Mouse (Mus musculus): ENCODE results near the gene Gpr146.

Gpr146 gene

DNA sequence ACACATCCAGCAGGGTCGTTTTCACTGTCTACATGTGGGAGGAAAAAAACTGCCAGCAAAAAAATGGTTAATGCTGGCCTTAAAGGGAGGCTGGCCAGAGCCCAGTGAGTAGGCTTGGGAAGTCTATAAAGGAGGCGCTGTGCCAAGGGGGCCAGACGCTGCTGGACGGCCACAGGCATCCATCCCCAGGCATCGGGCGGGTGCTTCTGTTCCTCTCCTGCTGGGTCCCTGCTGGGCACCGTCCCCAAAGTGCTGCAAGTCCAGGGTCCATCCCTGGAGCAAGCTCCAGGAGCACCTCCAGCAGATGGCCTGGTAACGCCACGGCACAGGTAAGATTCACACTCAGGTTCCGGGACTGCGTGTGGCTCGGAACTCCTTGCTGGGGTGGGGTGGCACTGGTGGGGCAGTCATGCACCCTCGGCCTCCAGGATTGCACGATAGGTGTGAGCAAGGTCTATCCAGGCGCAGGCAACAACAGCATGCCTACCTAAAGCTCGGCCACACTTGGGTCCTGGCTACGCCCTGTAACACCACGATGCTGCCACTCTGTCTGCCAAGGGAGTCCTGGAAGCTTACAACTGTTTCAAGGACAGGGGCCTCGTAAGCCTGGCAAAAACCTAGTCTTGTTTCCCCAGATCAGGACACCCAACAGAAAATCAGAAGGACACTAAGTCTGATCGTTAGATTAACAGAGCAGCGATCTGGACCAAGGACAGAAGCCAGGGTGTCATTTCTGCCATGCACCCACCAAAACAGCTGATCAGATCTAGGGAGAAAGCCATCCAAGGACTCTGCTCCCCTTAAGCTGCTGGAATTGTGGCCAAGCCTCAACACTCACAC is 45.7 kb downstream of the Gpr146 start, which contains the start of gene Gper1:
Gene Gper1 (plus strand): TSS at position 126 of the 840 bp plus-strand sequence.
- intact Hi-C loops (cut with DNase I) = no loop called here

GRCm38 (mm10) chr5:139425198-139425597 is 47.7 kb downstream of the Gpr146 start:
- intact Hi-C loops (cut with DNase I) = no loop called here

- intact Hi-C loops (cut with DNase I) = no loop called here
These were observed 49.5 kb downstream of the Gpr146 start for GRCm38 (mm10) chr5:139427001-139427400.

DNA sequence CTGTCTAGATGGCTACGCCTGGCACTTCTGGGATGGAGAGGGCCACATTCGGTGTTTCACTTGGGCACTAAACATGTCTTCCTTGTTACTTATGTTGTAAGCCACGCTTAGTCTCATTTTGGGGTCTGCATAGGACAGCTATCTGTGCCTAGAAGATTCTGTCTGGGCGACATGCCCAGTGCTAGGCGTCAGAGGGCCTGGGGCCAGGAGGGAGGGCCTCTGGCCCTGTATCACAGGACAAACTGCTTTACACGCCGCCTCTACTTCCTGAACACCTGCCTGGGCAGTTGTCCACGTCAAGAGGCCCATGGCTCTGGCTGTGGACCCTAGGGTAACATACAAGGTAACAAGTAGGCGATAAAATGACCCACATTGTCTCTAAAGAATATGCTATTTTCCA is 50.5 kb downstream of the Gpr146 start:
- intact Hi-C loops (cut with DNase I) = no loop called here

- intact Hi-C loops (cut with DNase I) = loop anchor here (5.0 kb wide), 1 partner anchor 77 kb away; no protein-coding TSS in a partner anchor
These were observed 52.4 kb downstream of the Gpr146 start for GRCm38 (mm10) chr5:139429818-139430341.

DNA sequence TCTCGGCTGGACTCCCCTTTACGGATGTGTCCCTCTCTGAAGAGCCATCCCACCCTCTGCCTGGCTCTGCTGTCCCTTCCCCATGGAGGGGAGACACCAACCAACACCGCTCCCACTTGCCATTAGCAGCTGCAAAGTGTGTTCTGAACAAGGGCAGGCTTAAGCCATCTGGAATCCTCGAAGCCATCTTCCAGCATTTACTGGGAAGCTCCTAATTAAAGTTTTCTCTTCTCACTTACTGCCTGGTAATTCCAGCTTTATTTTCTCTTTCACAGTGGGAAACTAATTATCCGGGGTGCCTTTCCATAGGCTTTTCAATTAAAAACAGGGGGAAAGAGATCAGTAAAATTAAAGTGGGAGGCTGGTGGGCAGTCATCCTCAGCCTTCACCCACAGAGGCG is 54.8 kb downstream of the Gpr146 start:
- intact Hi-C loops (cut with DNase I) = loop anchor here (5.0 kb wide), 1 partner anchor 75 kb away; no protein-coding TSS in a partner anchor

- intact Hi-C loops (cut with DNase I) = loop anchor here (5.0 kb wide), 1 partner anchor 74 kb away; no protein-coding TSS in a partner anchor
These were observed 55.4 kb downstream of the Gpr146 start for GRCm38 (mm10) chr5:139432747-139433508.

GRCm38 (mm10) chr5:139433842-139434568 is 56.5 kb downstream of the Gpr146 start:
- intact Hi-C loops (cut with DNase I) = loop anchor here (5.0 kb wide), 1 partner anchor 73 kb away; no protein-coding TSS in a partner anchor

DNA sequence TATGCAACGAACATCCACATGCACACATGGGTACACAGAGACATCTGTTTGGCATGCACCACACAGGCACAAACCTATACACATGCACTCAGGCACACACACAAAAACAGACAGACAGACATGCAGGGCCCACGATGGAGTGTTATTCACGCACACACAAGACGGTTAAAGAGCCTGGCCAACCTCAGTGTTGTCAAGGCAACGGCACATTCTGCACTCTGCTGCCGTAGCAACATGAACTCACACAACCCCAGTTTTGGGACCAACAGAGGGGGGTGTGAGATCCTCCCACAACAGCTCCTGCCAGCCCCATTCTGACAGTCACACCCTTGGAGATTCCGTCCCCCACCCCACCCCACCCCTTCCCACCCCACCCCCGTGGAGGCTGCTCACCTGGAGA is 57.4 kb downstream of the Gpr146 start:
- intact Hi-C loops (cut with DNase I) = loop anchor here (5.0 kb wide), 1 partner anchor 72 kb away; no protein-coding TSS in a partner anchor

GRCm38 (mm10) chr5:139437769-139438168 is 60.3 kb downstream of the Gpr146 start:
- intact Hi-C loops (cut with DNase I) = no loop called here

GRCm38 (mm10) chr5:139438440-139438839 is 60.9 kb downstream of the Gpr146 start:
- intact Hi-C loops (cut with DNase I) = no loop called here

- intact Hi-C loops (cut with DNase I) = no loop called here
These were observed 63.0 kb downstream of the Gpr146 start for GRCm38 (mm10) chr5:139440451-139440850.

DNA sequence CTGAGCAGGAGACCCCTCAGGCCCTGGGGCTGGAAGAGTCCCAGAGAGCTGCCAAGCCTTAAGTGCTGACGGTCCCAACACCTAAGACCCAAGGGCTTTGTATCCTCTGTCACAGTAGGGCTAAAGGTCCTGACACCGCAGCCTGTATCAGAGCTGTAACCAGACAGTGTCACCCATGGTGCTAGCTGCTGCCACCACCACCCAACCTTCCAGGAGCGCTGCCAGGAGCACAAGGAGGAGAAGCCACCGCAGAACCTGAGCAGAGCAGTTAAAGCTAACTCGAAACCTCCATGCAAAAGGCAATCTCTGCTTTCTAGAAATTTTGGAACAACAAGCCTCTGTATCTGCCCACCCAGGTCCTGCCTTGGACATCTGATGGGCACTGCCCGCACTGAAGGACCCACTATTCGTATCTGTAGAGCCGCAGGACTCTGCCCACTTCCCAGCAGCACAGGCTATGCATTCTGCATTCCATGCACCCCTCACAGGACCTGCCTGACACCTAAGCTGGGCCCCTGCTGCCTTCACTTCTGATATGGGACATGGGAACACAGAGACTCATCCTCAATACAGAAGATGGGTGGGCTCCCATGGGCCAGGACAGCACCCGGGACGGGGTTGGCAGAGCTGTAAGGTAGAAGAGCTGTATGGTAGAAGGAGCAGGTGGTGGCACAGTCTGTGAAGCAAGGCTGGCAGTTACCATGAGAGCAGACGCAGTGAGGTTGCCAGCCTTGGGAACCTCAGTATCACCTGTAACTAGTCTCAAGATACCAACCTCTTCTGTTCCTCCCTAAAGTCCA is 63.6 kb downstream of the Gpr146 start:
- intact Hi-C loops (cut with DNase I) = no loop called here

DNA sequence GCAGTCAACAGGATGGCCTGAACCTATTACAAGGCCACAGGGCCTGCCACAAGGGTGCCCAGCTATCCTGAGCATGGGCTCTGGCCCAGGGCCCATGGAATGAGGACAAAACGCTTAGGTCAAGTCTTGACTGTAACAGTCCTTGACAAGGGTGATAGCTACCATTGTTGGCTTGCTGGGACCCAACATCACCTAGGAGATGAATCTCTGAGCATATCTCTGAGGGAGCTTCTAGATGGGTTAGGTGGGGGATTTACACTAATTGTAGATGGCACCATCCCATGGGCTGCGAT is 64.2 kb downstream of the Gpr146 start:
- intact Hi-C loops (cut with DNase I) = no loop called here

GRCm38 (mm10) chr5:139442428-139442827 is 64.9 kb downstream of the Gpr146 start:
- intact Hi-C loops (cut with DNase I) = no loop called here

DNA sequence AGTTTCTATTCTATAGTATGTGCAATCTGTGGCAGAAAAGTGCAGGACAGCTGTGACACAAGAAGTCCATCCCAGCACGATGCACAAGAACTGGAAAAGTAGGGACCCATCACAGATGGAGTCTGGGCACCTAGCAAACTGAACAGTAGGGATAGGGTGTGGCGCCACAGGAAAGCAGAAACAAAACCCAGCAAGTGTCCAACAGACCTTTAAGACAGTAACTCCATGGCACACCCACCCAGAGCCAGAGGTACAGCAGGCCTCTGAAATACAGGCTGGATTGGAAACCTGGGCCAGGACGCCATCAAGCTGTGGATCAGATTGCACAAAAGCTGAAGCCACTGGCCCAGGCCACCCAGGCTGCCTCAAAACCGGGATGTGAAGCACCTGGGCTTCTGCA is 65.5 kb downstream of the Gpr146 start:
- intact Hi-C loops (cut with DNase I) = no loop called here

- intact Hi-C loops (cut with DNase I) = no loop called here
These were observed 67.8 kb downstream of the Gpr146 start for GRCm38 (mm10) chr5:139445258-139445657.

All from adrenal gland (tissue).